Mouse (Mus musculus): ENCODE data around the gene Rpain. TPM values are rescaled to one million over a fixed set of nuclear protein-coding genes. Genes with fewer than 3 reads are reported as not detected.

The Rpain gene
- polyA plus RNA-seq, 1 experiment from 2014 or later, result 88.3 TPM

DNA sequence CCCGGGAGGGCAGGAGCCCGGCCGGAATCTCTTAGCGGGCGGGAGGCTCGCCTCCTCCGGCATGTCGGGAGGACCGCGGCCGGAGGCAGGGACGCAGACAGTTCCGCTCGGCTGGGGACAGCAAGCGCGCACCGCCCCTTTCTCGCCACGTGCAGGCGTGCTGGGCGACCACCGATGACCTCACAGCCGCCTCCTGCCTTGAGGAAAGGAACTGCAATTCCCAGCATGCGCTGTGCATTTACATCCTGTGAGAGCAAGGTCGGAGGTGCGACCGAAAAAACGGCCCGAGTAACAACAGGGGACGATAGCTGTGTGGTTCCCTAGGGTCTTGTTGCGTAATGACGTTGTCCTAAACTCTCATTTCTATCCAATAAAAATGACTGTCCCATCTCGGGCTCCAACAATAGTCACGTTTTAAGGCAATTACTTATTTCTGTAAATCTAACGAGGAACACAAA is 34.3 kb downstream of the Rpain start, which contains the start of gene Dhx33:
TSS of gene Dhx33 (minus strand) at position 122 of the 458 bp plus-strand sequence.
- Histone ChIP-seq H3K4me1 (peaks cover 21% of the 10 kb centered on the region), H3K4me3 (peak within 1 kb of the TSS; percentile 99)

DNA sequence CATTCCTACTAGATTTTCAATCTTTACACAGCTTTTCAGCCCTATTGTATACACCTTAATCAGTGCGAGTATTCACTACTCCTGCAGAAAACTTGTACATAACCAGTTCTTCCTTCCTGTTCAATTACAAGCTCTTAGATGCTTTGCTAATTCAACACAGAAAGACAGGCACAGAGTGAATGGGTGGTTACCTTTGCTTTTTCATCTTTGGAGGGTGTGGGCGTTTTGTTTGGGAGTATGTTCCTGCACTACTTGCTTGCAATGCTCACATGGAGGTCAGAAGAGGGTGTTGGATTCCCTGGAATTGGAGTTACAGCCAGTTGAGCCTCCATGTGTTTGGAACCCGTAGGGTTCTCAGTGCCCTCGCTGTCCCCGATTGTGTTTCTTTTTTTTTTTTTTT is 35.0 kb downstream of the Rpain start:
- H3K9me3 ChIP-seq, result no peaks in the 10 kb centered on the region
- peaks cover 25% of the 10 kb centered on the region for H3K36me3 ChIP-seq
- H3K27ac ChIP-seq (replicated peaks), result peak overlapping the region; percentile 57
- ATAC-seq (replicated peaks), result no peak
- H3K27me3 ChIP-seq, result no peaks in the 10 kb centered on the region
- WGBS, result 56% methylated on average over 5 of the region's 5 CpGs
- peak overlapping the region; percentile 99 for H3K4me3 ChIP-seq
- H3K4me1 ChIP-seq, result peaks cover 21% of the 10 kb centered on the region
- H3K4me2 ChIP-seq (replicated peaks), result peak overlapping the region; percentile 45
- H3K9ac ChIP-seq (replicated peaks), result peak overlapping the region; percentile 32; the same call in 1 of the 2 replicates

More for the DNA sequence above, 34.3 kb downstream of the Rpain start, which contains the start of gene Dhx33:
- Histone ChIP-seq H3K4me2 (replicated peaks) (peak within 1 kb of the TSS; percentile 78), H3K36me3 (peaks cover 24% of the 10 kb centered on the region), H3K27ac (replicated peaks) (peak within 1 kb of the TSS; percentile 79), H3K9me3 (no peaks in the 10 kb centered on the region), H3K27me3 (no peaks in the 10 kb centered on the region), H3K9ac (replicated peaks) (peak within 1 kb of the TSS; percentile 67)
- peak; percentile 98 for ATAC-seq (replicated peaks)
- 1% methylated on average over 35 of the region's 35 CpGs for WGBS

- peaks cover 39% of the 10 kb centered on the region for H3K36me3 ChIP-seq
- H3K4me1 ChIP-seq, result peaks cover 21% of the 10 kb centered on the region
- H3K4me2 ChIP-seq (replicated peaks), result no peak overlapping the region
- no peaks in the 10 kb centered on the region for H3K9me3 ChIP-seq
- H3K9ac ChIP-seq (replicated peaks), result no peak overlapping the region
- WGBS, result 96% methylated on average over 6 of the region's 6 CpGs
- no peak overlapping the region for H3K4me3 ChIP-seq
- H3K27ac ChIP-seq (replicated peaks), result no peak overlapping the region
- no peak for ATAC-seq (replicated peaks)
- H3K27me3 ChIP-seq, result no peaks in the 10 kb centered on the region
These were observed 37.0 kb downstream of the Rpain start for GRCm38 (mm10) chr11:71007026-71007425.

- no peak for ATAC-seq (replicated peaks)
- H3K4me2 ChIP-seq (replicated peaks), result no peak overlapping the region
- no peaks in the 10 kb centered on the region for H3K27me3 ChIP-seq
- peaks cover 47% of the 10 kb centered on the region for H3K36me3 ChIP-seq
- 93% methylated on average over 7 of the region's 7 CpGs for WGBS
- peaks cover 13% of the 10 kb centered on the region for H3K4me1 ChIP-seq
- H3K9me3 ChIP-seq, result no peaks in the 10 kb centered on the region
- H3K27ac ChIP-seq (replicated peaks), result no peak overlapping the region
- no peak overlapping the region for H3K9ac ChIP-seq (replicated peaks)
- no peak overlapping the region for H3K4me3 ChIP-seq
These were observed 37.8 kb downstream of the Rpain start for GRCm38 (mm10) chr11:71007831-71008230.

DNA sequence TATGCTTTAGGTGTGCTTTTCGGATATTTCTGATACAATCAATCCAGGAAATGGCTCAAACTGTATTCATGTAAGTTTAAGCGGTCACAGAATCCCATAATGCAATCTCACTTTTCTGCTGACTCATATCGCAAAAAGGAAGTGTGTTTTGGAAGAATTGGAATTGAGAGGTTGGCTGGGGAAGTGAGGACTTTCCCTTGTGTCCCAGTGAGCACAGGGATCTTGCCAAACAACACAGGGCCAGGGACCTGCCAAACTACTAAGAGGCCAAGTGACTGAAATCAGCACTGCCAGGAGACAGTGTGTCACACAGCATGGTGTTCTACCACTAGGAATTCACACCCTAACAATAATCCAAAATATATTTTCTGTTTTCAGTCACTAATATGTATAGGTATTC is 38.3 kb downstream of the Rpain start:
- H3K9ac ChIP-seq (replicated peaks), result no peak overlapping the region
- no peak overlapping the region for H3K27ac ChIP-seq (replicated peaks)
- peaks cover 49% of the 10 kb centered on the region for H3K36me3 ChIP-seq
- H3K9me3 ChIP-seq, result no peaks in the 10 kb centered on the region
- peaks cover 8% of the 10 kb centered on the region for H3K4me1 ChIP-seq
- no peak for ATAC-seq (replicated peaks)
- H3K27me3 ChIP-seq, result no peaks in the 10 kb centered on the region
- H3K4me3 ChIP-seq, result no peak overlapping the region
- no peak overlapping the region for H3K4me2 ChIP-seq (replicated peaks)
- 96% methylated on average over 3 of the region's 3 CpGs for WGBS

- H3K4me3 ChIP-seq, result no peak overlapping the region
- H3K4me1 ChIP-seq, result peaks cover 19% of the 10 kb centered on the region
- WGBS, result 96% methylated on average over 7 of the region's 7 CpGs
- H3K4me2 ChIP-seq (replicated peaks), result no peak overlapping the region
- no peak overlapping the region for H3K27ac ChIP-seq (replicated peaks)
- ATAC-seq (replicated peaks), result no peak
- no peaks in the 10 kb centered on the region for H3K27me3 ChIP-seq
- peaks cover 44% of the 10 kb centered on the region for H3K36me3 ChIP-seq
- no peak overlapping the region for H3K9ac ChIP-seq (replicated peaks)
- no peaks in the 10 kb centered on the region for H3K9me3 ChIP-seq
These were observed 42.7 kb downstream of the Rpain start for GRCm38 (mm10) chr11:71012743-71013142.

GRCm38 (mm10) chr11:71017051-71017450 is 47.0 kb downstream of the Rpain start:
- H3K27me3 ChIP-seq, result no peaks in the 10 kb centered on the region
- 90% methylated on average over 1 of the region's 1 CpGs for WGBS
- H3K9me3 ChIP-seq, result no peaks in the 10 kb centered on the region
- no peak overlapping the region for H3K27ac ChIP-seq (replicated peaks)
- no peak overlapping the region for H3K9ac ChIP-seq (replicated peaks)
- H3K36me3 ChIP-seq, result peaks cover 12% of the 10 kb centered on the region
- H3K4me1 ChIP-seq, result peaks cover 47% of the 10 kb centered on the region
- ATAC-seq (replicated peaks), result no peak
- H3K4me3 ChIP-seq, result no peak overlapping the region
- H3K4me2 ChIP-seq (replicated peaks), result no peak overlapping the region

DNA sequence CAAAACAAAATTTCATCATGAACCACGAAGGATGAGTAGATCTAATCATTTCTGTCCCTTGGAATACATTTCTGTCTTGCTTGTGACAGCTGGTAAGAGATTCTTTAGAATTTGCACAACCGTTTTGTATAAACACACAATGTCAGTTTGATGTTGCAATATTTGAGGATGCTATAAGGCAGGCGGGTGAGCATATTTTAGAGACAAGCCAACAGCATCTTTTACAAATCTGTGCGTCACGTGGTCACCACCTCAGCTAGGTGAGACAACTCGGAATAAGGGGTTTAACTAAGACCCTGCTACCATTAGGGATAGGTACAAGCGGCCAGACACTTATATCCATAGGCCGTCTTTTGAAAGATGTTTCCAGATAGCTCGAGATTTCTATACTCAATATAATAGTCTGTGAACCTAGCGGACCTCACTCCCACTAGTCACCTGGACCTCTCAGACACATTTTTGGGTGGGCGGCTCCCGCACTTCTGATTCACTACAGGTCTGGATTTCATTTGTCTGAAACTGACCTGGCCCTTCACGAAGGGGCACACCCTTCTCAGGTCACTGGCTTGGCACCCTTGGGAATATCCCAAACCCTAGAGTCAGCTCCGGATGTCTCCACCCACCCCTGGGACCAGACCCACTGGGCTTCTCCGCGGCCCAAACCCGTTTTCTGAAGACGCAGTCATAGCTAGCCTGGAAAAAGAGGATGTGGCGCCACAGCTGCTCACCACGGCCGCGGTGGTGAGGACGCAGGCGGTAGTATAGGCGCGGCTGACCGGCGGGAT is 48.6 kb downstream of the Rpain start:
- Histone ChIP-seq H3K36me3 (no peaks in the 10 kb centered on the region), H3K9ac (replicated peaks) (peak overlapping the region; percentile 79), H3K4me2 (replicated peaks) (peak overlapping the region; percentile 72), H3K9me3 (no peaks in the 10 kb centered on the region), H3K27ac (replicated peaks) (peak overlapping the region; percentile 85), H3K4me3 (peak overlapping the region; percentile 73), H3K4me1 (peaks cover 61% of the 10 kb centered on the region), H3K27me3 (no peaks in the 10 kb centered on the region)
- no peak; the same call in 1 of the 2 replicates for ATAC-seq (replicated peaks)
- WGBS, result 4% methylated on average over 28 of the region's 28 CpGs

- H3K27me3 ChIP-seq, result no peaks in the 10 kb centered on the region
- ATAC-seq (replicated peaks), result peak; percentile 100
- peak within 1 kb of the TSS; percentile 91 for H3K27ac ChIP-seq (replicated peaks)
- H3K36me3 ChIP-seq, result no peaks in the 10 kb centered on the region; the same call in 1 of the 2 replicates
- peak within 1 kb of the TSS; percentile 73 for H3K4me3 ChIP-seq
- WGBS, result under 1% methylated on average over 71 of the region's 71 CpGs
- H3K4me1 ChIP-seq, result peaks cover 61% of the 10 kb centered on the region
- peak within 1 kb of the TSS; percentile 72 for H3K4me2 ChIP-seq (replicated peaks)
- peak within 1 kb of the TSS; percentile 79 for H3K9ac ChIP-seq (replicated peaks)
- H3K9me3 ChIP-seq, result no peaks in the 10 kb centered on the region
These were observed 49.4 kb downstream of the Rpain start, which contains the start of the genes Mis12 and Derl2 for GRCm38 (mm10) chr11:71019201-71020068. Mis12 (plus strand) TSS chr11:71019611. Derl2 (minus strand) TSS chr11:71019841.

Data from forebrain, embryonic 15.5 days (tissue).